Mouse (Mus musculus): ENCODE measurements around the gene Opn1sw.

DNA sequence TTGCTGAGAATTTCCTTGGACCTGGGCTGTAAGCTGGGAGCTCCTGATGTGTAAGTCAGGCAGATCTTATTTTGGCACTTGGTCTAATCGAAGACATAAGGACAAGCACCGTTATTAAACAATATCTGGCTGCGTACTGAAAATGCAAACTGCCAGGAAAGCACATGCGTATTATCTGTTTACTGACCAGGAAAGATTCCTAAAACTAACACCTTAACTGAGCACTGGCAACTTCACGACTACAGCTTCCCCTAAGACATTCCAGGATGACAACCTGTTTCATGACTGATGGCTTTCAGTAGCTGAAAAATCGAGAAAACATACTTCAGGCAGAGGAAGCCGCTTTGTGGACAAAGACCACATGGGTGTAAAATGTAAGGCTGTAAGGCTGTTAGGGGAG is 41.1 kb downstream of the Opn1sw start:
- no peak for TF ChIP-seq MYOD1 (IDR thresholded peaks at IDR 0.05; ENCODE audit: control insufficient read depth in 1 of 3, insufficient read length in 2 of 3, low read depth in 2 of 3)
- TF ChIP-seq USF1 (IDR thresholded peaks at IDR 0.05; ENCODE audit: low read depth), result no peak
- no peak for TF ChIP-seq MYOG (IDR thresholded peaks at IDR 0.05; ENCODE audit: control insufficient read depth in 1 of 3, insufficient read depth in 1 of 3, insufficient read length in 2 of 3, low read depth in 2 of 3)

Data from myocyte (in vitro differentiated cells).